Mouse (Mus musculus): ENCODE data around the gene Tmed2. TPM values are rescaled to one million over a fixed set of nuclear protein-coding genes. Genes with fewer than 3 reads are reported as not detected.

Tmed2 gene
- polyA plus RNA-seq, 1 experiment from 2014 or later: 397 TPM

GRCm38 (mm10) chr5:124500573-124500972 is 39.9 kb upstream of the Tmed2 start:
- H3K9me3 ChIP-seq (ENCODE audit: control insufficient read depth, low read length): no peaks in the 10 kb centered on the region
- no peak overlapping the region for H3K4me3 ChIP-seq (replicated peaks; ENCODE audit: low read length)
- no peaks in the 10 kb centered on the region for H3K27me3 ChIP-seq (replicated peaks; ENCODE audit: control insufficient read depth, insufficient read depth, low read length)
- no peaks in the 10 kb centered on the region for H3K4me1 ChIP-seq (replicated peaks; ENCODE audit: control insufficient read depth, insufficient read depth, low read length)
- no peak overlapping the region for H3K4me2 ChIP-seq (ENCODE audit: low read length)
- no peak overlapping the region for H3K9ac ChIP-seq (replicated peaks; ENCODE audit: low read depth, low read length)
- WGBS: 89% methylated on average over 3 of the region's 3 CpGs
- no peak for ATAC-seq
- H3K27ac ChIP-seq (ENCODE audit: low read length): no peak overlapping the region
- no peaks in the 10 kb centered on the region; the same call in 1 of the 2 replicates for H3K36me3 ChIP-seq (ENCODE audit: control insufficient read depth, insufficient read depth)

- H3K27ac ChIP-seq (ENCODE audit: low read length): no peak overlapping the region
- H3K27me3 ChIP-seq (replicated peaks; ENCODE audit: control insufficient read depth, insufficient read depth, low read length): no peaks in the 10 kb centered on the region
- H3K9me3 ChIP-seq (ENCODE audit: control insufficient read depth, low read length): no peaks in the 10 kb centered on the region
- H3K36me3 ChIP-seq (ENCODE audit: control insufficient read depth, insufficient read depth): no peaks in the 10 kb centered on the region; the same call in 1 of the 2 replicates
- no peaks in the 10 kb centered on the region for H3K4me1 ChIP-seq (replicated peaks; ENCODE audit: control insufficient read depth, insufficient read depth, low read length)
- 91% methylated on average over 10 of the region's 10 CpGs for WGBS
- no peak overlapping the region for H3K4me3 ChIP-seq (replicated peaks; ENCODE audit: low read length)
- no peak overlapping the region for H3K4me2 ChIP-seq (ENCODE audit: low read length)
- no peak for ATAC-seq
- H3K9ac ChIP-seq (replicated peaks; ENCODE audit: low read depth, low read length): no peak overlapping the region
Measured at GRCm38 (mm10) chr5:124501541-124501940, 39.0 kb upstream of the Tmed2 start.

GRCm38 (mm10) chr5:124503742-124504141 is 36.8 kb upstream of the Tmed2 start:
- Histone ChIP-seq H3K4me2 (ENCODE audit: low read length) (no peak overlapping the region), H3K36me3 (ENCODE audit: control insufficient read depth, insufficient read depth) (no peaks in the 10 kb centered on the region; the same call in 1 of the 2 replicates), H3K27me3 (replicated peaks; ENCODE audit: control insufficient read depth, insufficient read depth, low read length) (no peaks in the 10 kb centered on the region), H3K27ac (ENCODE audit: low read length) (no peak overlapping the region), H3K4me1 (replicated peaks; ENCODE audit: control insufficient read depth, insufficient read depth, low read length) (no peaks in the 10 kb centered on the region), H3K9ac (replicated peaks; ENCODE audit: low read depth, low read length) (no peak overlapping the region), H3K9me3 (ENCODE audit: control insufficient read depth, low read length) (no peaks in the 10 kb centered on the region), H3K4me3 (replicated peaks; ENCODE audit: low read length) (no peak overlapping the region)
- WGBS: 64% methylated on average over 14 of the region's 14 CpGs
- no peak for ATAC-seq

- H3K9ac ChIP-seq (replicated peaks; ENCODE audit: low read depth, low read length): no peak overlapping the region
- no peak for ATAC-seq
- no peaks in the 10 kb centered on the region; the same call in 1 of the 2 replicates for H3K36me3 ChIP-seq (ENCODE audit: control insufficient read depth, insufficient read depth)
- no peak overlapping the region for H3K4me3 ChIP-seq (replicated peaks; ENCODE audit: low read length)
- H3K4me1 ChIP-seq (replicated peaks; ENCODE audit: control insufficient read depth, insufficient read depth, low read length): no peaks in the 10 kb centered on the region
- no peak overlapping the region for H3K4me2 ChIP-seq (ENCODE audit: low read length)
- H3K9me3 ChIP-seq (ENCODE audit: control insufficient read depth, low read length): no peaks in the 10 kb centered on the region
- 96% methylated on average over 4 of the region's 4 CpGs for WGBS
- no peak overlapping the region for H3K27ac ChIP-seq (ENCODE audit: low read length)
- H3K27me3 ChIP-seq (replicated peaks; ENCODE audit: control insufficient read depth, insufficient read depth, low read length): no peaks in the 10 kb centered on the region
Measured at GRCm38 (mm10) chr5:124505235-124505634, 35.3 kb upstream of the Tmed2 start.

- Histone ChIP-seq H3K4me3 (replicated peaks; ENCODE audit: low read length) (no peak overlapping the region), H3K9ac (replicated peaks; ENCODE audit: low read depth, low read length) (no peak overlapping the region), H3K9me3 (ENCODE audit: control insufficient read depth, low read length) (no peaks in the 10 kb centered on the region), H3K27me3 (replicated peaks; ENCODE audit: control insufficient read depth, insufficient read depth, low read length) (no peaks in the 10 kb centered on the region), H3K27ac (ENCODE audit: low read length) (no peak overlapping the region), H3K4me1 (replicated peaks; ENCODE audit: control insufficient read depth, insufficient read depth, low read length) (no peaks in the 10 kb centered on the region), H3K36me3 (ENCODE audit: control insufficient read depth, insufficient read depth) (no peaks in the 10 kb centered on the region; the same call in 1 of the 2 replicates), H3K4me2 (ENCODE audit: low read length) (no peak overlapping the region)
- ATAC-seq: no peak
- 87% methylated on average over 10 of the region's 10 CpGs for WGBS
Measured at GRCm38 (mm10) chr5:124506731-124507359, 33.6 kb upstream of the Tmed2 start.

GRCm38 (mm10) chr5:124509200-124509599 is 31.3 kb upstream of the Tmed2 start:
- Histone ChIP-seq H3K4me1 (replicated peaks; ENCODE audit: control insufficient read depth, insufficient read depth, low read length) (no peaks in the 10 kb centered on the region), H3K4me2 (ENCODE audit: low read length) (no peak overlapping the region), H3K9me3 (ENCODE audit: control insufficient read depth, low read length) (no peaks in the 10 kb centered on the region), H3K36me3 (ENCODE audit: control insufficient read depth, insufficient read depth) (peaks cover 10% of the 10 kb centered on the region; the same call in 1 of the 2 replicates), H3K4me3 (replicated peaks; ENCODE audit: low read length) (no peak overlapping the region), H3K9ac (replicated peaks; ENCODE audit: low read depth, low read length) (no peak overlapping the region), H3K27ac (ENCODE audit: low read length) (no peak overlapping the region), H3K27me3 (replicated peaks; ENCODE audit: control insufficient read depth, insufficient read depth, low read length) (no peaks in the 10 kb centered on the region)
- WGBS: 90% methylated on average over 6 of the region's 6 CpGs
- ATAC-seq: no peak

- ATAC-seq: no peak
- Histone ChIP-seq H3K36me3 (ENCODE audit: control insufficient read depth, insufficient read depth) (peaks cover 12% of the 10 kb centered on the region; the same call in 1 of the 2 replicates), H3K9me3 (ENCODE audit: control insufficient read depth, low read length) (no peaks in the 10 kb centered on the region), H3K27me3 (replicated peaks; ENCODE audit: control insufficient read depth, insufficient read depth, low read length) (no peaks in the 10 kb centered on the region), H3K27ac (ENCODE audit: low read length) (no peak overlapping the region), H3K9ac (replicated peaks; ENCODE audit: low read depth, low read length) (no peak overlapping the region), H3K4me1 (replicated peaks; ENCODE audit: control insufficient read depth, insufficient read depth, low read length) (no peaks in the 10 kb centered on the region), H3K4me3 (replicated peaks; ENCODE audit: low read length) (no peak overlapping the region), H3K4me2 (ENCODE audit: low read length) (no peak overlapping the region)
- WGBS: 78% methylated on average over 12 of the region's 12 CpGs
Measured at GRCm38 (mm10) chr5:124509742-124510237, 30.7 kb upstream of the Tmed2 start.

- no peak overlapping the region for H3K4me3 ChIP-seq (replicated peaks; ENCODE audit: low read length)
- no peak overlapping the region for H3K4me2 ChIP-seq (ENCODE audit: low read length)
- H3K9me3 ChIP-seq (ENCODE audit: control insufficient read depth, low read length): no peaks in the 10 kb centered on the region
- no peaks in the 10 kb centered on the region for H3K4me1 ChIP-seq (replicated peaks; ENCODE audit: control insufficient read depth, insufficient read depth, low read length)
- peaks cover 12% of the 10 kb centered on the region; the same call in 1 of the 2 replicates for H3K36me3 ChIP-seq (ENCODE audit: control insufficient read depth, insufficient read depth)
- H3K9ac ChIP-seq (replicated peaks; ENCODE audit: low read depth, low read length): no peak overlapping the region
- no peak for ATAC-seq
- WGBS: 93% methylated on average over 10 of the region's 10 CpGs
- H3K27ac ChIP-seq (ENCODE audit: low read length): no peak overlapping the region
- no peaks in the 10 kb centered on the region for H3K27me3 ChIP-seq (replicated peaks; ENCODE audit: control insufficient read depth, insufficient read depth, low read length)
Measured at GRCm38 (mm10) chr5:124510536-124511050, 29.9 kb upstream of the Tmed2 start.

- Histone ChIP-seq H3K9me3 (ENCODE audit: control insufficient read depth, low read length) (no peaks in the 10 kb centered on the region), H3K27ac (ENCODE audit: low read length) (no peak overlapping the region), H3K4me2 (ENCODE audit: low read length) (no peak overlapping the region), H3K4me1 (replicated peaks; ENCODE audit: control insufficient read depth, insufficient read depth, low read length) (no peaks in the 10 kb centered on the region), H3K36me3 (ENCODE audit: control insufficient read depth, insufficient read depth) (peaks cover 12% of the 10 kb centered on the region; the same call in 1 of the 2 replicates), H3K27me3 (replicated peaks; ENCODE audit: control insufficient read depth, insufficient read depth, low read length) (no peaks in the 10 kb centered on the region), H3K4me3 (replicated peaks; ENCODE audit: low read length) (no peak overlapping the region), H3K9ac (replicated peaks; ENCODE audit: low read depth, low read length) (no peak overlapping the region)
- ATAC-seq: no peak
- 88% methylated on average over 5 of the region's 5 CpGs for WGBS
Measured at GRCm38 (mm10) chr5:124515789-124516188, 24.7 kb upstream of the Tmed2 start.

All from forebrain, embryonic 16.5 days (tissue).